Comparison of ENCODE assay signal across 7 mouse cellular contexts in the genomic region with DNA sequence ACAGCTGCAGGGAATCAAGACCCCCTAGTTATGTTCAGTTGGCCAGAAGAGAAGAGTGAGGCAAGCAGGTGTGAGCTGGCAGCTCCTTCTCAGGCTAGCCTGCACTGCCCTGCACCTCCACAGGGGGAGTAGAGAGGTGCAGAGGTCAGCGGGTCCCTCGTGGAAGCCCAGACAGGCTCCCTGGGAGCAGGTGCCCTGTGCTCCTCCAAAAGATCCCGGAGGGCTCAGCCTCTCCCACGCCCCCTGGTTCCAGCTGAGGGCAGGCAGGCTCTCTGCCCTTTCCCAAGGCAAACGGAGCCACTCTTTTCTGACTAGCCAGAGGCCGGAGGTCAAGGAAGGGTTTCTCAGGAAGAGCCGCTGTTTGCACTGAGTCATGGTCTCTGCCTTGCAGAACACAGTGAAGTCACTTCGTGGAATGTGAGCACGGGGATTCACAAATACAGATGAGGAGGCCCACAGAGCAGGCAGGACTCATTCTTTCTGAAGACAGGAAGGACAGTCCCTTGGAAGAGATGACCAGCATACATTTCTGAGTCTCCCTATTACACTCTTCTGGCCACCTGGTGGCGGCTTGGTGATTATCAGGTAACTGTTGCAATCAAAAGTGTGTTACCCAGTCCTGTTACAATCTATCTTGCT. TPM values are rescaled to one million over a fixed set of nuclear protein-coding genes. Genes with fewer than 3 reads are reported as not detected.
DNase-seq lines count a peak whose midpoint lies in the region; ATAC-seq and TF ChIP-seq lines count a peak whose summit lies in the region.

No protein-coding gene starts in this region.

- no peak for DNase-seq in testis, postnatal 14 days (ENCODE audit: low spot score)
- DNase-seq in cerebellum, adult 9-10 months = peak; percentile 77
- peak; percentile 36 for DNase-seq in lung, postnatal 14 days
- peak; percentile 22 to 32 for DNase-seq in spleen, postnatal 36 days (ENCODE audit: low spot score in 2 of 2)

- H3K4me1 ChIP-seq in testis, adult 2 months (ENCODE audit: control insufficient read depth, insufficient read depth, low read length) = no peaks in the 10 kb centered on the region; the same call in 1 of the 2 replicates
- peaks cover 66% of the 10 kb centered on the region for H3K4me1 ChIP-seq in hindbrain, embryonic 15.5 days (replicated peaks)
- H3K4me1 ChIP-seq in heart, embryonic 12.5 days (replicated peaks) = peaks cover 5% of the 10 kb centered on the region

- no peaks in the 10 kb centered on the region for H3K9me3 ChIP-seq in hindbrain, embryonic 15.5 days
- H3K9me3 ChIP-seq in heart, embryonic 12.5 days (replicated peaks) = no peaks in the 10 kb centered on the region

- no peaks in the 10 kb centered on the region for H3K27me3 ChIP-seq in testis, adult 2 months (ENCODE audit: control insufficient read depth, insufficient read depth, low read length)
- H3K27me3 ChIP-seq in hindbrain, embryonic 15.5 days = peaks cover 8% of the 10 kb centered on the region
- peaks cover 97% of the 10 kb centered on the region for H3K27me3 ChIP-seq in heart, embryonic 12.5 days (replicated peaks)

- no peak overlapping the region for H3K27ac ChIP-seq in testis, adult 2 months (ENCODE audit: control insufficient read depth, insufficient read depth, low read depth, low read length)
- peak overlapping the region; percentile 67 for H3K27ac ChIP-seq in hindbrain, embryonic 15.5 days (replicated peaks)
- H3K27ac ChIP-seq in heart, embryonic 12.5 days (ENCODE audit: poor library complexity, severe bottlenecking) = no peak overlapping the region

- TF ChIP-seq CTCF in testis, adult 2 months (IDR thresholded peaks at IDR 0.05; ENCODE audit: control insufficient read depth, insufficient read depth, insufficient replicate concordance, low read depth, low read length) = peak; percentile 48; the same call in 1 of the 2 replicates

- no peak for TF ChIP-seq POLR2A in testis, adult 2 months (IDR thresholded peaks at IDR 0.05; ENCODE audit: control insufficient read depth, low read depth, low read length)

- H3K9ac ChIP-seq in hindbrain, embryonic 15.5 days = no peak overlapping the region
- no peak overlapping the region for H3K9ac ChIP-seq in heart, embryonic 12.5 days

- WGBS in hindbrain, embryonic 15.5 days = 9% methylated on average over 10 of the region's 10 CpGs
- 10% methylated on average over 10 of the region's 10 CpGs for WGBS in heart, embryonic 12.5 days

- no peak overlapping the region for H3K4me3 ChIP-seq in testis, adult 2 months (ENCODE audit: control insufficient read depth, low read depth, low read length)
- H3K4me3 ChIP-seq in hindbrain, embryonic 15.5 days = no peak overlapping the region
- H3K4me3 ChIP-seq in heart, embryonic 12.5 days = no peak overlapping the region

- no peaks in the 10 kb centered on the region for H3K36me3 ChIP-seq in testis, adult 2 months (ENCODE audit: control insufficient read depth, insufficient read depth, low read length)
- no peaks in the 10 kb centered on the region for H3K36me3 ChIP-seq in hindbrain, embryonic 15.5 days
- no peaks in the 10 kb centered on the region for H3K36me3 ChIP-seq in heart, embryonic 12.5 days

- ATAC-seq in hindbrain, embryonic 15.5 days (ENCODE audit: low FRiP score, low read depth) = no peak
- no peak for ATAC-seq in heart, embryonic 12.5 days (ENCODE audit: insufficient number of reproducible peaks, low FRiP score)

- no peak overlapping the region for H3K4me2 ChIP-seq in hindbrain, embryonic 15.5 days
- H3K4me2 ChIP-seq in heart, embryonic 12.5 days = no peak overlapping the region

RNA-seq across cellular contexts. Expression of a gene that starts 16.8 kb away (rescaled TPM):
- polyA plus RNA-seq in testis, adult 2 months (2012; rRNA removed) = 3.3 and 3.9 TPM in 2 replicates
- polyA plus RNA-seq in hindbrain, embryonic 15.5 days (2015; fragmentation: Nextera tagmentation; extraction: Ambion mirVana) = 0.55 and 0.60 TPM in 2 replicates
- polyA plus RNA-seq in heart, embryonic 12.5 days (2016; fragmentation: Nextera tagmentation; extraction: Ambion mirVana) = 0.19 TPM in 1 of 2 replicates, not detected in the other

RNA-seq across cellular contexts. Expression of a gene that starts 49.3 kb away (rescaled TPM):
- 2.2 and 2.8 TPM in 2 replicates for polyA plus RNA-seq in testis, adult 2 months (2012; rRNA removed)
- 0.35 TPM in 1 of 2 replicates, not detected in the other for polyA plus RNA-seq in hindbrain, embryonic 15.5 days (2015; fragmentation: Nextera tagmentation; extraction: Ambion mirVana)
- not detected in 2 replicates for polyA plus RNA-seq in heart, embryonic 12.5 days (2016; fragmentation: Nextera tagmentation; extraction: Ambion mirVana)

RNA-seq across cellular contexts. Expression of a gene that starts 59.1 kb away (rescaled TPM):
- polyA plus RNA-seq in testis, adult 2 months (2012; rRNA removed) = 654 and 688 TPM in 2 replicates
- 9.5 and 12.2 TPM in 2 replicates for polyA plus RNA-seq in hindbrain, embryonic 15.5 days (2015; fragmentation: Nextera tagmentation; extraction: Ambion mirVana)
- 12.7 and 15.0 TPM in 2 replicates for polyA plus RNA-seq in heart, embryonic 12.5 days (2016; fragmentation: Nextera tagmentation; extraction: Ambion mirVana)

RNA-seq across cellular contexts. Expression of a gene that starts 59.2 kb away (rescaled TPM):
- 342 and 349 TPM in 2 replicates for polyA plus RNA-seq in testis, adult 2 months (2012; rRNA removed)
- polyA plus RNA-seq in hindbrain, embryonic 15.5 days (2015; fragmentation: Nextera tagmentation; extraction: Ambion mirVana) = 446 and 451 TPM in 2 replicates
- polyA plus RNA-seq in heart, embryonic 12.5 days (2016; fragmentation: Nextera tagmentation; extraction: Ambion mirVana) = 426 and 439 TPM in 2 replicates

Comparison
In these comparisons a context has a peak if more than half of its experiments do, and no peak if none do; other contexts are left out.
1. RNA of a gene that starts 59.1 kb away (polyA plus RNA-seq): 654 to 688 TPM in testis, adult 2 months; 12.7 to 15.0 TPM in heart, embryonic 12.5 days and 9.5 to 12.2 TPM in hindbrain, embryonic 15.5 days; every median in the first group is over 10 times any median in the second.